Mouse (Mus musculus): ENCODE data around the gene Tspan3. TPM values are rescaled to one million over a fixed set of nuclear protein-coding genes. Genes with fewer than 3 reads are reported as not detected.

The Tspan3 gene
- polyA plus RNA-seq, 1 experiment: 2.3 TPM

GRCm38 (mm10) chr9:56134614-56135013, 30.7 kb downstream of the Tspan3 start:
- H3K4me3 ChIP-seq (replicated peaks): no peak overlapping the region
- TF ChIP-seq FLI1 (IDR thresholded peaks at IDR 0.05; ENCODE audit: low read length) (no peak), GATA1 (IDR thresholded peaks at IDR 0.05; ENCODE audit: borderline replicate concordance, low read length) (no peak)
- peaks cover 4% of the 10 kb centered on the region for H3K4me1 ChIP-seq
- H3K9me3 ChIP-seq: no peaks in the 10 kb centered on the region
- no peaks in the 10 kb centered on the region for H3K27me3 ChIP-seq (replicated peaks)
- H3K36me3 ChIP-seq (replicated peaks; ENCODE audit: low read length): peaks cover 39% of the 10 kb centered on the region

GRCm38 (mm10) chr9:56133970-56134369, 31.3 kb downstream of the Tspan3 start:
- TF ChIP-seq GATA1 (IDR thresholded peaks at IDR 0.05; ENCODE audit: borderline replicate concordance, low read length) (no peak), FLI1 (IDR thresholded peaks at IDR 0.05; ENCODE audit: low read length) (no peak)
- Histone ChIP-seq H3K4me1 (peaks cover 11% of the 10 kb centered on the region), H3K4me3 (replicated peaks) (no peak overlapping the region), H3K36me3 (replicated peaks; ENCODE audit: low read length) (peaks cover 45% of the 10 kb centered on the region), H3K9me3 (no peaks in the 10 kb centered on the region), H3K27me3 (replicated peaks) (no peaks in the 10 kb centered on the region)

- H3K9me3 ChIP-seq: no peaks in the 10 kb centered on the region
- TF ChIP-seq FLI1 (IDR thresholded peaks at IDR 0.05; ENCODE audit: low read length) (no peak), GATA1 (IDR thresholded peaks at IDR 0.05; ENCODE audit: borderline replicate concordance, low read length) (no peak)
- H3K27me3 ChIP-seq (replicated peaks): no peaks in the 10 kb centered on the region
- H3K36me3 ChIP-seq (replicated peaks; ENCODE audit: low read length): peaks cover 65% of the 10 kb centered on the region
- no peak overlapping the region for H3K4me3 ChIP-seq (replicated peaks)
- peaks cover 31% of the 10 kb centered on the region for H3K4me1 ChIP-seq
These were observed 33.3 kb downstream of the Tspan3 start for GRCm38 (mm10) chr9:56131813-56132525.

GRCm38 (mm10) chr9:56130536-56130935, 34.7 kb downstream of the Tspan3 start:
- no peak overlapping the region for H3K4me3 ChIP-seq (replicated peaks)
- H3K9me3 ChIP-seq: no peaks in the 10 kb centered on the region
- TF ChIP-seq FLI1 (IDR thresholded peaks at IDR 0.05; ENCODE audit: low read length): no peak
- no peak for TF ChIP-seq GATA1 (IDR thresholded peaks at IDR 0.05; ENCODE audit: borderline replicate concordance, low read length)
- H3K4me1 ChIP-seq: peaks cover 32% of the 10 kb centered on the region
- H3K36me3 ChIP-seq (replicated peaks; ENCODE audit: low read length): peaks cover 68% of the 10 kb centered on the region
- no peaks in the 10 kb centered on the region for H3K27me3 ChIP-seq (replicated peaks)

GRCm38 (mm10) chr9:56129951-56130350, 35.3 kb downstream of the Tspan3 start:
- no peaks in the 10 kb centered on the region for H3K27me3 ChIP-seq (replicated peaks)
- H3K4me3 ChIP-seq (replicated peaks): no peak overlapping the region
- H3K36me3 ChIP-seq (replicated peaks; ENCODE audit: low read length): peaks cover 74% of the 10 kb centered on the region
- TF ChIP-seq FLI1 (IDR thresholded peaks at IDR 0.05; ENCODE audit: low read length) (no peak), GATA1 (IDR thresholded peaks at IDR 0.05; ENCODE audit: borderline replicate concordance, low read length) (no peak)
- no peaks in the 10 kb centered on the region for H3K9me3 ChIP-seq
- H3K4me1 ChIP-seq: peaks cover 32% of the 10 kb centered on the region

GRCm38 (mm10) chr9:56128331-56128730, 36.9 kb downstream of the Tspan3 start:
- Histone ChIP-seq H3K36me3 (replicated peaks; ENCODE audit: low read length) (peaks cover 84% of the 10 kb centered on the region), H3K9me3 (no peaks in the 10 kb centered on the region), H3K4me3 (replicated peaks) (no peak overlapping the region), H3K27me3 (replicated peaks) (peaks cover 6% of the 10 kb centered on the region), H3K4me1 (peaks cover 32% of the 10 kb centered on the region)
- no peak for TF ChIP-seq FLI1 (IDR thresholded peaks at IDR 0.05; ENCODE audit: low read length)
- TF ChIP-seq GATA1 (IDR thresholded peaks at IDR 0.05; ENCODE audit: borderline replicate concordance, low read length): no peak

- Histone ChIP-seq H3K4me3 (replicated peaks) (no peak overlapping the region), H3K36me3 (replicated peaks; ENCODE audit: low read length) (peaks cover 96% of the 10 kb centered on the region), H3K4me1 (peaks cover 32% of the 10 kb centered on the region), H3K9me3 (no peaks in the 10 kb centered on the region), H3K27me3 (replicated peaks) (peaks cover 6% of the 10 kb centered on the region)
- TF ChIP-seq GATA1 (IDR thresholded peaks at IDR 0.05; ENCODE audit: borderline replicate concordance, low read length): no peak
- TF ChIP-seq FLI1 (IDR thresholded peaks at IDR 0.05; ENCODE audit: low read length): no peak
These were observed 38.7 kb downstream of the Tspan3 start for GRCm38 (mm10) chr9:56126453-56127173.

GRCm38 (mm10) chr9:56124561-56124960, 40.7 kb downstream of the Tspan3 start:
- H3K9me3 ChIP-seq: no peaks in the 10 kb centered on the region
- peaks cover 8% of the 10 kb centered on the region for H3K27me3 ChIP-seq (replicated peaks)
- H3K36me3 ChIP-seq (replicated peaks; ENCODE audit: low read length): peaks cover 97% of the 10 kb centered on the region
- H3K4me3 ChIP-seq (replicated peaks): no peak overlapping the region
- TF ChIP-seq GATA1 (IDR thresholded peaks at IDR 0.05; ENCODE audit: borderline replicate concordance, low read length) (no peak), FLI1 (IDR thresholded peaks at IDR 0.05; ENCODE audit: low read length) (no peak)
- H3K4me1 ChIP-seq: peaks cover 44% of the 10 kb centered on the region

- Histone ChIP-seq H3K4me3 (replicated peaks) (no peak overlapping the region), H3K36me3 (replicated peaks; ENCODE audit: low read length) (peaks cover 97% of the 10 kb centered on the region)
These were observed 41.7 kb downstream of the Tspan3 start for GRCm38 (mm10) chr9:56123613-56124012.

GRCm38 (mm10) chr9:56122973-56123372, 42.3 kb downstream of the Tspan3 start:
- H3K36me3 ChIP-seq (replicated peaks; ENCODE audit: low read length): peaks cover 95% of the 10 kb centered on the region
- no peak for TF ChIP-seq FLI1 (IDR thresholded peaks at IDR 0.05; ENCODE audit: low read length)
- TF ChIP-seq GATA1 (IDR thresholded peaks at IDR 0.05; ENCODE audit: borderline replicate concordance, low read length): no peak
- peaks cover 8% of the 10 kb centered on the region for H3K27me3 ChIP-seq (replicated peaks)
- H3K9me3 ChIP-seq: no peaks in the 10 kb centered on the region
- peaks cover 44% of the 10 kb centered on the region for H3K4me1 ChIP-seq
- no peak overlapping the region for H3K4me3 ChIP-seq (replicated peaks)

More at GRCm38 (mm10) chr9:56123613-56124012, 41.7 kb downstream of the Tspan3 start:
- no peaks in the 10 kb centered on the region for H3K9me3 ChIP-seq
- TF ChIP-seq FLI1 (IDR thresholded peaks at IDR 0.05; ENCODE audit: low read length) (no peak), GATA1 (IDR thresholded peaks at IDR 0.05; ENCODE audit: borderline replicate concordance, low read length) (no peak)
- peaks cover 44% of the 10 kb centered on the region for H3K4me1 ChIP-seq
- peaks cover 8% of the 10 kb centered on the region for H3K27me3 ChIP-seq (replicated peaks)

Data from megakaryocyte, embryonic 14.5 days (primary cell).